Mouse (Mus musculus): ENCODE data around the gene F5.

Gene F5

DNA sequence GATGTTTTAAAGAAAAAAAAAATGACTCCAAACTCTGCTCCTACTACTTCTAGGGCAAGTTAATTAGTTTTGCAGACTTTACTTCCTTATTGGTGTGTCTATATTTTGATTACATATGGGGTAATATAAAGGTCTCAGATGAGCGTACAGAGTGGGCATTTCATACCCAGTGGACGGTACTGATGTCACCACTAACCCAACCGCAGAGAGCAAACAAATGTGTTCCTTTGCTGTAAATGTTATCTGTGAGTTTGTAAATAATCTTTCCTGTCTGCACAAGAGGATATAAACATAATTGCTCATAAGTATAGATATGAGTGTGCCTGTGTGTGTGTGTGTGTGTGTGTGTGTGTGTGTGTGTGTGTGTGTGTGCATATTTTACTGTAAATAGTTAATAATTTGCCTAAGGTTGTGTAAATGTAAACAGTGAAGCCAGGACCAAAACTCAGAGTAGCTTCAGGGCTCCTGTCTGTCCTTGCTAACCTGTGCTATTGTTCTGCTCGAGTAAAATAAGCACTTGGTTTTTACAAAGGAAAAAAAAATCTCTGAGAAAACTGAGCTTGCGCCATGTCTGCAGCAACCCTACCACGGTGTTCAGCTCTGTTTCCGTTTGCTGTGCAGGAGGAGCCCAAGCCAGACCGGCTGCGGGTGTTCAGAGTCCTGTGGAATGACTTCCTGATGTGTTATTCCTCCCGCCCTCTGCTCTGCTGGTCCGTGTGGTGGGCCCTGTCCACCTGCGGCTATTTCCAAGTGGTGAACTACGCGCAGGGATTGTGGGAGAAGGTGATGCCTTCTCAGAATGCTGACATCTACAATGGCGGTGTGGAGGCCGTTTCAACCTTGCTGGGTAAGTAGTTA, 108.8 kb downstream of the F5 start:
- in situ Hi-C loops (cut with MboI; ENCODE audit: low pct_unique_long_range_greater_than_20kb in 1 of 2, low sequenced_read_pairs in 2 of 2, unreplicated experiment in 1 of 2) = no loop called here

- in situ Hi-C loops (cut with MboI; ENCODE audit: low pct_unique_long_range_greater_than_20kb in 1 of 2, low sequenced_read_pairs in 2 of 2, unreplicated experiment in 1 of 2) = no loop called here
These were observed 109.9 kb downstream of the F5 start for GRCm38 (mm10) chr1:164261553-164261952.

Data from mouse embryonic stem cell (cell line).